Mouse (Mus musculus) hindbrain, embryonic 16.5 days (tissue): ENCODE data around the gene Olfr1341. TPM values are rescaled to one million over a fixed set of nuclear protein-coding genes. Genes with fewer than 3 reads are reported as not detected.

Source experiments
- ATAC-seq: fragments of 200-750 bp; cut with Nextera tagmentation; 2 replicates; pipeline ENCODE4 v1.8.0; 2017; ENCODE audit warnings: moderate TSS enrichment, moderate library complexity
- H3K27ac ChIP-seq: fragments of 300-500 bp; sonication (generic); 2 replicates; pipeline ENCODE4 v1.5.1; 2014; ENCODE audit warnings: low read depth, mild to moderate bottlenecking, control low read depth, low read length, moderate library complexity
- H3K27me3 ChIP-seq: fragments of 300-500 bp; sonication (generic); replicated peaks from 2 replicates; pipeline ENCODE4 v1.6.1; 2014; ENCODE audit warnings: low read length; ENCODE audit not compliant: control insufficient read depth, insufficient read depth
- H3K36me3 ChIP-seq: fragments of 300-500 bp; sonication (generic); 2 replicates; pipeline ENCODE4 v1.6.1; 2014; ENCODE audit warnings: mild to moderate bottlenecking, low read length, moderate library complexity, mixed read lengths; ENCODE audit not compliant: control insufficient read depth, insufficient read depth
- H3K4me1 ChIP-seq: fragments of 300-500 bp; sonication (generic); 2 replicates; pipeline ENCODE4 v1.6.1; 2014; ENCODE audit warnings: low read depth, low read length; ENCODE audit not compliant: control insufficient read depth, insufficient read depth
- H3K4me2 ChIP-seq: fragments of 300-500 bp; sonication (generic); 2 replicates; pipeline ENCODE4 v1.6.1; 2014; ENCODE audit warnings: mild to moderate bottlenecking, low read length, control low read depth, moderate library complexity
- H3K4me3 ChIP-seq: fragments of 300-500 bp; sonication (generic); 2 replicates; pipeline ENCODE4 v1.5.1; 2014; ENCODE audit warnings: mild to moderate bottlenecking, low read length, control low read depth, moderate library complexity
- H3K9ac ChIP-seq: fragments of 300-500 bp; sonication (generic); 2 replicates; pipeline ENCODE4 v1.6.1; 2014; ENCODE audit warnings: low read depth, mild to moderate bottlenecking, control low read depth, low read length, moderate library complexity
- H3K9me3 ChIP-seq: fragments of 300-500 bp; sonication (generic); 2 replicates; pipeline ENCODE4 v1.6.1; 2014; ENCODE audit warnings: mild to moderate bottlenecking, low read length, moderate library complexity; ENCODE audit not compliant: control insufficient read depth
- WGBS: fragments of 180-500 bp; shearing (Covaris S2); extraction: QIAGEN DNeasy Blood & Tissue Kit; methylation state at CpG from one replicate; pipeline ENCODE4 v1.1.7; 2014; 5-methylcytosine and 5-hydroxymethylcytosine counted together
- polyA plus RNA-seq: library from polyadenylated mRNA; unstranded; fragments of >200 nt; fragmentation: Nextera tagmentation; extraction: Ambion mirVana; gene quantifications from 2 replicates; pipeline ENCODE4 v1.2.1, GENCODE M21; 2015

Gene Olfr1341
- polyA plus RNA-seq, 1 experiment from 2014 or later: not detected

DNA sequence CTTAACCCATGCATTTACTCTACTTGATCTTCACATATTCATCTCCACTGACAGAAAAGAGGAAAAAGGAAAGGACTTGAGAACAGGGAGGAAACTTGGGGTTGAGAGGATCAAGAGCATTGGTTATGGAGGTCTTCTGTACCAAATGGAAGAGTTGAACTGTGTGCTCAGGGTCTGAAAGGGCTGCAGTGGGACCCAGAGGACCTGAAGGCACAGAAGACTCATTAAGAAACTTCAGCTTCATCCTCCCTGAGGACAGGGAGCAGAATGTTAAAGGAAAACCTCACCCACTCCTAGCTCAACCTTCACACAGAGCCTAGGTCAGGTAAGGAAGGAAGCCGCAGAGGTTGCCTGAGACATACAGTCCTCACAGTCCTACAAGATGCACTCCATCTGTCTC, 28.6 kb downstream of the Olfr1341 start, which contains the start of gene Olfr1339:
TSS of gene Olfr1339 (plus strand) at position 301 of the 400 bp plus-strand sequence.
- Histone ChIP-seq H3K27me3 (no peaks in the 10 kb centered on the region), H3K4me1 (no peaks in the 10 kb centered on the region), H3K9ac (no peak within 1 kb of the TSS), H3K4me3 (no peak within 1 kb of the TSS), H3K9me3 (no peaks in the 10 kb centered on the region), H3K36me3 (no peaks in the 10 kb centered on the region), H3K4me2 (no peak within 1 kb of the TSS), H3K27ac (no peak within 1 kb of the TSS)
- 93% methylated on average over 1 of the region's 1 CpGs for WGBS
- no peak for ATAC-seq

DNA sequence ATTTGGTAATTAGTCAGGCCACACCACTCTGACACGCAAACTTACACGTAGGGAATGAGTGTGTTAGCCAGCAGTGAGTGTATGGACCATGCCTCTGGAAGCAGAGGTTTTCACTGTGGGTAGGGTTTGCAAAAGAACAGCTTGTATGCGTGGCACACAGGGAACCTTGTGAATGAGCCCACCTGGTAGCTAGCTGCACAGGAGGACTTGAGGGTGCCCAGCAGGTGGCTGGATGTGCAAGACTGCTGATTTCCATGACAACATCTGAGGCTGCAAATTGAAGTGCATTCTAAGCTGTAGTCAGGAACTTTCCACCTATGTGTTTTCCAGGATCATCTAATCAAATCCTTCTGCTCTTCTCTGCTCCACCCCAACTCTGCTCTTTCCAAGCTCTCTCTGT, 36.3 kb downstream of the Olfr1341 start:
- no peak overlapping the region for H3K4me3 ChIP-seq
- H3K4me1 ChIP-seq: no peaks in the 10 kb centered on the region
- no peaks in the 10 kb centered on the region for H3K36me3 ChIP-seq
- H3K9ac ChIP-seq: no peak overlapping the region
- peaks cover 6% of the 10 kb centered on the region for H3K27me3 ChIP-seq
- H3K4me2 ChIP-seq: no peak overlapping the region
- no peaks in the 10 kb centered on the region for H3K9me3 ChIP-seq
- no peak overlapping the region for H3K27ac ChIP-seq
- ATAC-seq: no peak
- WGBS: 56% methylated on average over 3 of the region's 3 CpGs

DNA sequence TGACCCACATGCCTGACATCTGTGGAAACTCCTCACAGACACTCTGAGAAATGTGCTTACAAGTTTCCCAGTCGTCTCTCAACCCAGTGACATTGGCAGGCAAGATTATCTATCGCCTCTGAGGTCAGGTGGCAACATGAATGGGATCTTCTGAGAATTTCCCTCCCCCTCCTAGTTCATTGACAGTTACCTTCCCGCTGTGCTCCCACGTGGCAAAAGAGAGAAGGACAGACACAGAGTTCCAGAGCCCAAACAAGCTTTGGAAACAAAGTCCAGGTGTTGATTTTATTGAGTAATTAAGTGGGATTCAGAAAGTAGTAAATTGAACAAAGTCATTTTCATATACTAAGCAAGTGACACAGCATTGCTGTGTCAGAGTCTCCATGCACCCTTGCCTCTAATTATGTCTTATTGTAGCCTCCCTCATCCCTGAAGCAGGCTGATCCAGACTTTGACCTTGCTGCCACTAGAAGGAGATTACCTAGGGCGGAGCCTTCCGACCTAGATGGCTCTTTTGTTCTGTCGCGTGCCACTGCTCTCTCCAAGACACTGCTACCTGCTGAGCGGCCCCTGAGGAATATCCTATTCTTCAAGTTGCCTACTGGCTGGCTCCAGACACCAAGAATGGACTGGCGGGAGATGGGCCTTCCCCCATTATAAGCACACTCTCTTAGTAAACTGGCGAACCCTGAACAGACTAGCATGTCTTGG, 37.8 kb downstream of the Olfr1341 start:
- H3K4me2 ChIP-seq: no peak overlapping the region
- WGBS: 8% methylated on average over 11 of the region's 11 CpGs
- no peak for ATAC-seq

DNA sequence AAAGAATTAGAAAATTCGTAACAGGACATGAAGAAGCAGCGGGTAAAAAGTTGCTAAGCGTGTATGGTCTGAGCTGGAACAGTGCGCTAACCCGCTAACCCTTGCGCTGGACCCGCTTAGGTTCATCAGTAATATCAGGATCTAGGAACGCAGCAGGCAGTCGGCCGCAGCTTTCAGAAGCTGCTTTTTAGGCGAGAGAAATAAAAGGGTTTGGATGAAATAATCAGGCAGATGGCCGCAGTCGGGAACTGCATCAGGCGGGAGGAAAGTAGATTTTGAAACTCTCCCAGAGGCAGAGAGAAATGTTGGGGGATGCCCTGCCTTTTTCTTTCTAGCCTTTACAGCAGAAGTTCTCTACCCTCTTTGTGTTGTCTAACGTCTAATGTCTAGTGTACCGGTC, 38.6 kb downstream of the Olfr1341 start:
- 5% methylated on average over 16 of the region's 16 CpGs for WGBS
- Histone ChIP-seq H3K4me3 (no peak overlapping the region), H3K9ac (no peak overlapping the region), H3K4me2 (peak overlapping the region; percentile 27), H3K36me3 (no peaks in the 10 kb centered on the region), H3K27me3 (peaks cover 6% of the 10 kb centered on the region), H3K27ac (no peak overlapping the region), H3K9me3 (peaks cover 8% of the 10 kb centered on the region), H3K4me1 (no peaks in the 10 kb centered on the region)
- no peak for ATAC-seq

More for the DNA sequence above, 37.8 kb downstream of the Olfr1341 start:
- peaks cover 2% of the 10 kb centered on the region for H3K9me3 ChIP-seq
- no peaks in the 10 kb centered on the region for H3K36me3 ChIP-seq
- H3K9ac ChIP-seq: no peak overlapping the region
- peaks cover 6% of the 10 kb centered on the region for H3K27me3 ChIP-seq
- no peak overlapping the region for H3K4me3 ChIP-seq
- H3K27ac ChIP-seq: no peak overlapping the region
- H3K4me1 ChIP-seq: no peaks in the 10 kb centered on the region

DNA sequence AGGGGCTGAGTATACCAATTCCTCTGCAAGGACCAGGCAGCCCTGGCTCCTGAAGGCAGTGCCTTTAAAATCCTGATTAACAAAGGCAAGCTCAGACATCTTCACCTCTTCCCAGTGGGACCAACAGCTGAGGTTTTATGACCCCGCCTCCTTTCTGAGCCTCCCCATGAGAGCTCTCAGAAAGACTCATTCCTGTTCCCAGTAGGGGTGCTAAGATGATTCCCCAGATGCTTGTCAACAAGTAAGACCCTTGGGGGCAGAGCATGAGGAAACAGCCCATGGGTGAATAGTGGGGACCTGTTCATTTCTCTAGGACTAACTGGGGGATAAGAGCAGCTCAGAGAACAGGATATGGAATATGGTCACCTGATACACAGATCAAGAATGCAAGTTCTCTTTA, 55.3 kb downstream of the Olfr1341 start, which contains the start of gene Olfr1338:
TSS of gene Olfr1338 (minus strand) at position 101 of the 400 bp plus-strand sequence.
- Histone ChIP-seq H3K9ac (no peak within 1 kb of the TSS), H3K4me1 (no peaks in the 10 kb centered on the region), H3K36me3 (no peaks in the 10 kb centered on the region), H3K27me3 (no peaks in the 10 kb centered on the region), H3K27ac (no peak within 1 kb of the TSS), H3K4me3 (no peak within 1 kb of the TSS), H3K9me3 (no peaks in the 10 kb centered on the region), H3K4me2 (no peak within 1 kb of the TSS)
- no peak for ATAC-seq
- 86% methylated on average over 1 of the region's 1 CpGs for WGBS

Other genes with a start within 250 kb of the Olfr1341 start
- gene Mpl, start 246.0 kb upstream of the Olfr1341 start, polyA plus RNA-seq: 0.27 and 0.31 TPM in 2 replicates
- gene Tie1, start 213.5 kb upstream of the Olfr1341 start, polyA plus RNA-seq: 13.5 and 16.6 TPM in 2 replicates
- not detected in 2 replicates for gene 2610528J11Rik, start 176.5 kb upstream of the Olfr1341 start, polyA plus RNA-seq
- 0.16 and 0.30 TPM in 2 replicates for gene Tmem125, start 159.5 kb upstream of the Olfr1341 start, polyA plus RNA-seq
- gene Cfap57, start 82.7 kb upstream of the Olfr1341 start, polyA plus RNA-seq: 2.1 and 2.5 TPM in 2 replicates
- 83.0 and 91.8 TPM in 2 replicates for gene Ebna1bp2, start 82.7 kb upstream of the Olfr1341 start, polyA plus RNA-seq
- not detected in 2 replicates for gene Olfr62, start 44.6 kb upstream of the Olfr1341 start, polyA plus RNA-seq
- not detected in 2 replicates for gene Olfr1342, start 10.8 kb upstream of the Olfr1341 start, polyA plus RNA-seq
- not detected in 2 replicates for gene Olfr1340, start 16.6 kb downstream of the Olfr1341 start, polyA plus RNA-seq
- gene Olfr1339, start 28.7 kb downstream of the Olfr1341 start, polyA plus RNA-seq: not detected in 2 replicates
- not detected in 2 replicates for gene Olfr1338, start 55.2 kb downstream of the Olfr1341 start, polyA plus RNA-seq
- not detected in 2 replicates for gene Olfr1337, start 79.1 kb downstream of the Olfr1341 start, polyA plus RNA-seq
- not detected in 2 replicates for gene Olfr1335, start 106.4 kb downstream of the Olfr1341 start, polyA plus RNA-seq
- gene Olfr1333, start 132.8 kb downstream of the Olfr1341 start, polyA plus RNA-seq: not detected in 2 replicates
- not detected in 2 replicates for gene Olfr1331, start 161.1 kb downstream of the Olfr1341 start, polyA plus RNA-seq
- gene Olfr1330, start 185.1 kb downstream of the Olfr1341 start, polyA plus RNA-seq: not detected in 2 replicates
- not detected in 2 replicates for gene Olfr1329, start 213.9 kb downstream of the Olfr1341 start, polyA plus RNA-seq
- not detected in 2 replicates for gene Olfr1328, start 235.1 kb downstream of the Olfr1341 start, polyA plus RNA-seq